In the genomic region with DNA sequence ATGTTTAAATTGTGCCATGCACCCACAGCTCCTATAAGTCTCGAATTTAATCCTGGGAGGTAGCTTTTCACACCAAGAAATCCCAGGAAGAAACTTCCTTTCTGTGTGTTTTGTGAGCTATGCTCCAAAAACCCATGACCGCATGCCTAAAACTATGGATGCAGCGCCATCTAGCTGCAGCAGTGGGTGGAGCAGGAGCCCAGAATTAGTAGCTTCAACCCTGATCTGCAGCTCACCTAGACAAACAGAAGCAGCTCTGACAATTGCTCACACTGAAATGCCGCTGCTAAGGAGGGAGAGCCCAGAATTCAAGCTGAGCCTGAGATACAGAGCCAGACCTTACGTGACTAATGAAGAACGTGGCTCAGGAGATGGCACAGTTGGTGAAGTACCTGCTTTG, we compare ENCODE assay signal across 8 mouse cellular contexts.
DNase-seq lines count a peak whose midpoint lies in the region; ATAC-seq and TF ChIP-seq lines count a peak whose summit lies in the region.

No protein-coding gene starts in this region.

- intact Hi-C loops in gastrocnemius, adult 2 months (cut with DNase I): loop anchor here (2.0 to 5.0 kb wide), 2 partner anchors 1144 to 1325 kb away; no protein-coding TSS in a partner anchor
- intact Hi-C loops in left cerebral cortex, adult 2 months (cut with DNase I): loop anchor here (1.0 to 5.0 kb wide), 5 partner anchors 62 to 1325 kb away; partner anchors contain the start of gene Lypd1

- H3K4me2 ChIP-seq in intestine, embryonic 14.5 days (ENCODE audit: low read length): no peak overlapping the region

- no peak overlapping the region for H3K27ac ChIP-seq in gastrocnemius, adult 2 months
- H3K27ac ChIP-seq in intestine, embryonic 14.5 days (ENCODE audit: low read depth): no peak overlapping the region
- H3K27ac ChIP-seq in left cerebral cortex, adult 2 months: no peak overlapping the region

- H3K4me3 ChIP-seq in gastrocnemius, adult 2 months: no peak overlapping the region
- H3K4me3 ChIP-seq in intestine, embryonic 14.5 days (ENCODE audit: low read depth, low read length): no peak overlapping the region
- no peak overlapping the region for H3K4me3 ChIP-seq in left cerebral cortex, adult 2 months

- H3K9ac ChIP-seq in intestine, embryonic 14.5 days (ENCODE audit: low read length): no peak overlapping the region

- peak; percentile 80 for DNase-seq in adipocyte (ENCODE audit: low spot score)
- peak; percentile 90 for DNase-seq in cerebellum, postnatal 25 days
- peak; percentile 77 for DNase-seq in gastrocnemius, adult 2 months
- peak; percentile 94 for DNase-seq in intestine, embryonic 14.5 days (ENCODE audit: low spot score)
- peak; percentile 88 to 92 for DNase-seq in left cerebral cortex, adult 2 months (ENCODE audit: extremely low spot score in 1 of 2, low spot score in 2 of 2)
- peak; percentile 86 for DNase-seq in mesoderm, embryonic 11.5 days (ENCODE audit: low read depth, low spot score)
- DNase-seq in right cerebral cortex, postnatal 4 days: peak; percentile 92
- DNase-seq in yolk sac, embryonic 10.5 days (ENCODE audit: low spot score): peak; percentile 72

- H3K9me3 ChIP-seq in intestine, embryonic 14.5 days (ENCODE audit: control insufficient read depth, low read length): no peaks in the 10 kb centered on the region

- no peaks in the 10 kb centered on the region for H3K27me3 ChIP-seq in intestine, embryonic 14.5 days (replicated peaks; ENCODE audit: control insufficient read depth, insufficient read depth, low read length)

- WGBS in intestine, embryonic 14.5 days: 3% methylated on average over 6 of the region's 6 CpGs

- H3K36me3 ChIP-seq in intestine, embryonic 14.5 days (ENCODE audit: control insufficient read depth, insufficient read depth, low read length): no peaks in the 10 kb centered on the region

- peak; percentile 97 for TF ChIP-seq CTCF in gastrocnemius, adult 2 months (IDR thresholded peaks at IDR 0.05)
- peak; percentile 97 for TF ChIP-seq CTCF in left cerebral cortex, adult 2 months (IDR thresholded peaks at IDR 0.05)

- ATAC-seq in intestine, embryonic 14.5 days (replicated peaks; ENCODE audit: low FRiP score, low TSS enrichment, low read depth): 0 out of 2 replicates have a peak, but pooled peaks have one; percentile 52

- no peaks in the 10 kb centered on the region for H3K4me1 ChIP-seq in intestine, embryonic 14.5 days (replicated peaks; ENCODE audit: control insufficient read depth, insufficient read depth, low read length)
